Mouse (Mus musculus): Measurements from ENCODE around the gene Olfr99. TPM values are rescaled to one million over a fixed set of nuclear protein-coding genes. Genes with fewer than 3 reads are reported as not detected.

Olfr99 gene
- polyA plus RNA-seq (2016; fragmentation: Nextera tagmentation; extraction: Ambion mirVana): not detected in 2 replicates

DNA sequence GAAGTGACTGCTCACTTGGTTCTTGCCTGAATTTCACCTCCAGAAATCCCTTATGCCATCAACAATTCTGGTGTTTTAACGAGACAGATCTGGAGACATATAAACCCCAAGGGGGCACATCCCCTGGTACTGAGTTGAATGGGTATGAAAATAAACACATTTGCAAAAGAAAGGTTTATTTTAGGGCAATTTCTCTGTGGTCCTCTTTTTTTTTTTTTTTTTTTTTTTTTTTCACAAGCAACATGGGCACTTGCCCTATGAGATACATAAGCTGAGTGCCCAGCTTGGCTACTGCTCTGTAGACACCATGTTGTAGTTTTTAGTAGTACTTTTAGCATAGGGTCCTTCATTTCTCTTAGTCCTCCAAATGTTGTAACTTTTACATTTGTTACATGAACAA lies at the start of gene Olfr99:
TSS of gene Olfr99 (minus strand) at position 101 of the 400 bp plus-strand sequence.
- Histone ChIP-seq H3K9me3 (no peaks in the 10 kb centered on the region), H3K4me1 (no peaks in the 10 kb centered on the region), H3K27ac (replicated peaks) (no peak within 1 kb of the TSS), H3K4me2 (replicated peaks) (no peak within 1 kb of the TSS), H3K27me3 (no peaks in the 10 kb centered on the region), H3K9ac (replicated peaks) (no peak within 1 kb of the TSS), H3K4me3 (no peak within 1 kb of the TSS), H3K36me3 (no peaks in the 10 kb centered on the region)
- no peak for ATAC-seq (ENCODE audit: low FRiP score, low read depth)
- 74% methylated on average over 1 of the region's 1 CpGs for WGBS

- Histone ChIP-seq H3K27me3 (no peaks in the 10 kb centered on the region), H3K4me2 (replicated peaks) (no peak within 1 kb of the TSS), H3K9me3 (no peaks in the 10 kb centered on the region; the same call in 1 of the 2 replicates), H3K9ac (replicated peaks) (no peak within 1 kb of the TSS), H3K4me1 (no peaks in the 10 kb centered on the region), H3K36me3 (no peaks in the 10 kb centered on the region), H3K27ac (replicated peaks) (no peak within 1 kb of the TSS), H3K4me3 (no peak within 1 kb of the TSS)
- no peak for ATAC-seq (ENCODE audit: low FRiP score, low read depth)
Observed at GRCm38 (mm10) chr17:37316954-37317353, 33.7 kb upstream of the Olfr99 start, which contains the start of gene Olfr102. Gene Olfr102, minus strand, starts transcription at chr17:37317054.

GRCm38 (mm10) chr17:37310146-37310699 lies 27.0 kb upstream of the Olfr99 start:
- 61% methylated on average over 2 of the region's 2 CpGs for WGBS
- Histone ChIP-seq H3K9me3 (no peaks in the 10 kb centered on the region), H3K27me3 (no peaks in the 10 kb centered on the region), H3K36me3 (no peaks in the 10 kb centered on the region), H3K4me2 (replicated peaks) (no peak overlapping the region), H3K4me3 (no peak overlapping the region), H3K4me1 (no peaks in the 10 kb centered on the region), H3K9ac (replicated peaks) (no peak overlapping the region), H3K27ac (replicated peaks) (no peak overlapping the region)
- ATAC-seq (ENCODE audit: low FRiP score, low read depth): no peak

DNA sequence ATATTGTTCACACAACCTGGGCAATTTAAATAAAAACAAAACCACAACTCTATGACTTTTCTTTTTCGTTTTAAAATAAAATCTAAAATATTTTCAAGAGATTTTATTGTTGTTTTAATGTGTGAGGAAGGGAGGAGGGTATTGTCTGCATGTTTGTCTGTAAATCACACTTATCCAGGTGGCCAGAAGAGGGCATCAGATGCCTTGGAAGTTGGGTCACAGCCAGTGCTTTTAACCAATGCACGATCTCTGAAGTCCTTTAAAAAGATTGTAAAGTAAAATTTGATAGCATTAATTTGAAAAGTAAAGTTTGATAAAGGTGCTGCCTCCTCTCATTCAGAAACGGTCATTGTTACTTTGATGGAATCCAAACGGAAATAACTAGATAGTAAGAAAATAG lies 25.2 kb upstream of the Olfr99 start:
- Histone ChIP-seq H3K4me3 (no peak overlapping the region), H3K4me2 (replicated peaks) (no peak overlapping the region), H3K27ac (replicated peaks) (no peak overlapping the region), H3K9me3 (no peaks in the 10 kb centered on the region), H3K9ac (replicated peaks) (no peak overlapping the region), H3K4me1 (no peaks in the 10 kb centered on the region), H3K36me3 (no peaks in the 10 kb centered on the region), H3K27me3 (no peaks in the 10 kb centered on the region)
- WGBS: 41% methylated on average over 4 of the region's 4 CpGs
- ATAC-seq (ENCODE audit: low FRiP score, low read depth): no peak

GRCm38 (mm10) chr17:37304213-37304612 lies 21.0 kb upstream of the Olfr99 start, which contains the start of gene Olfr101:
Gene Olfr101, minus strand, starts transcription at chr17:37304313.
- Histone ChIP-seq H3K27ac (replicated peaks) (no peak within 1 kb of the TSS), H3K27me3 (no peaks in the 10 kb centered on the region), H3K9ac (replicated peaks) (no peak within 1 kb of the TSS), H3K4me3 (no peak within 1 kb of the TSS), H3K4me1 (no peaks in the 10 kb centered on the region), H3K4me2 (replicated peaks) (no peak within 1 kb of the TSS), H3K9me3 (no peaks in the 10 kb centered on the region), H3K36me3 (no peaks in the 10 kb centered on the region)
- 83% methylated on average over 4 of the region's 4 CpGs for WGBS
- ATAC-seq (ENCODE audit: low FRiP score, low read depth): no peak

GRCm38 (mm10) chr17:37280331-37280730 lies 2.9 kb downstream of the Olfr99 start:
- no peak for ATAC-seq (ENCODE audit: low FRiP score, low read depth)
- WGBS: 82% methylated on average over 1 of the region's 1 CpGs
- Histone ChIP-seq H3K9ac (replicated peaks) (no peak overlapping the region), H3K9me3 (no peaks in the 10 kb centered on the region), H3K4me2 (replicated peaks) (no peak overlapping the region), H3K36me3 (no peaks in the 10 kb centered on the region), H3K4me3 (no peak overlapping the region), H3K4me1 (no peaks in the 10 kb centered on the region), H3K27me3 (no peaks in the 10 kb centered on the region), H3K27ac (replicated peaks) (no peak overlapping the region)

- no peak for ATAC-seq (ENCODE audit: low FRiP score, low read depth)
- Histone ChIP-seq H3K27ac (replicated peaks) (no peak overlapping the region), H3K27me3 (no peaks in the 10 kb centered on the region), H3K4me3 (no peak overlapping the region), H3K4me2 (replicated peaks) (no peak overlapping the region), H3K9me3 (no peaks in the 10 kb centered on the region), H3K4me1 (no peaks in the 10 kb centered on the region), H3K9ac (replicated peaks) (no peak overlapping the region), H3K36me3 (no peaks in the 10 kb centered on the region)
Observed at GRCm38 (mm10) chr17:37276573-37276972, 6.7 kb downstream of the Olfr99 start.

DNA sequence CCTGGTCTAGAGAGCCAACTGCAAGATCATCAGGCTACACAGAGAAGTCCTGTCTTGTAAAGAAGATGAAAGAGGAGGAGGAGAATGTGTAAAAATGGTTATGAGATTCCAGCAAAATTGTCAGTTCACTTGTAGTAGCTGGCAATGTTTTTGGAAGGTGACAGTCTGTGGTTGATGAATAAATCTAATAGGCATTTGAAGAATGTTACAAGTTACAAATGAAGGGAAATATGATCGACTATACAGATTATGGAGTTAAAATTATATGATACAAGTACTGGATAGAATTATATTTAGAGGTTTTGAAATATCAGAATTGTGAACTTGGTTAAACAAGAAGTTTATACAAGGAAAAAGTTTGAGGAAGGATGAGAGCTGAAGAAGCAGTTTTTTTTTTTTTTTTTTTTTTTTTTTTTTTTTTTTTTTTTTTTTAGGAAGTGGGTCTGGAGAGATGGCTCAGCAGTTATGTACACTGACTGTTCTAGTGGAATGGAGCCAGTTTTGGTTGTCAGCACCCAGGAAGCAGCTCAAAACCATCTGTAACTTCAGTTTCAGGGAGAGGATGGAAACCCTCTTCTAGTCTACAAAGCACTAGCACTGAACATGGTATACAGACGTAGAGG lies 7.5 kb downstream of the Olfr99 start:
- ATAC-seq (ENCODE audit: low FRiP score, low read depth): no peak
- Histone ChIP-seq H3K9me3 (no peaks in the 10 kb centered on the region), H3K4me3 (no peak overlapping the region), H3K9ac (replicated peaks) (no peak overlapping the region), H3K4me1 (no peaks in the 10 kb centered on the region), H3K4me2 (replicated peaks) (no peak overlapping the region), H3K27ac (replicated peaks) (no peak overlapping the region), H3K27me3 (peaks cover 3% of the 10 kb centered on the region; the same call in 1 of the 2 replicates), H3K36me3 (no peaks in the 10 kb centered on the region)
- WGBS: 84% methylated on average over 2 of the region's 2 CpGs

DNA sequence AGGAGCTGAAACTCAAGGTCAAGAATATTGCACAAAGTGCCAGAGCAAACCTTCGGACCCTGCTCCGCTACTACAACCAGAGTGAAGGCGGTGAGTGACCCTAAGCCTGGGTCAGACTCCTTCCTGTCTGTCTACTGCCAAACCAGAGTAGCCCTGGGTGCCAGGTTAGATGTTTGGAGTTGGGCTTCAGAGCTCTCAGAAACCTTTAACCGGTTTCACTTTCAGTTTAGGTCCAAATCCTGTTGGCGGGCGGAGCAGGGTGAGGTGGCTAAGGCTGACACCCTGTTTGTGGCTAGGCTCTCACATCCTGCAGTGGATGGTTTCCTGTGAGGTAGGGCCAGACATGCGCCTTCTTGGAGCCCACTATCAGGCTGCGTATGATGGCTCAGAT lies 12.6 kb downstream of the Olfr99 start:
- H3K27ac ChIP-seq (replicated peaks): no peak overlapping the region
- peak; percentile 35; the same call in 1 of the 2 replicates for ATAC-seq (ENCODE audit: low FRiP score, low read depth)
- 66% methylated on average over 8 of the region's 8 CpGs for WGBS
- no peaks in the 10 kb centered on the region for H3K4me1 ChIP-seq
- no peak overlapping the region for H3K9ac ChIP-seq (replicated peaks)
- H3K4me3 ChIP-seq: peak overlapping the region; percentile 49
- peak overlapping the region; percentile 76 for H3K4me2 ChIP-seq (replicated peaks)
- no peaks in the 10 kb centered on the region for H3K36me3 ChIP-seq
- peaks cover 6% of the 10 kb centered on the region; the same call in 1 of the 2 replicates for H3K27me3 ChIP-seq
- H3K9me3 ChIP-seq: no peaks in the 10 kb centered on the region

- peak; percentile 96 for ATAC-seq (ENCODE audit: low FRiP score, low read depth)
- WGBS: 5% methylated on average over 26 of the region's 26 CpGs
Observed at GRCm38 (mm10) chr17:37270058-37270701, 13.1 kb downstream of the Olfr99 start, which contains the start of gene H2-M3. Gene H2-M3, plus strand, starts transcription at chr17:37270220.

GRCm38 (mm10) chr17:37263626-37264025 lies 19.6 kb downstream of the Olfr99 start, which contains the start of gene Olfr98:
Gene Olfr98, minus strand, starts transcription at chr17:37263749.
- H3K4me1 ChIP-seq: no peaks in the 10 kb centered on the region
- whole genome bisulfite sequencing: 80% methylated on average over 1 of the region's 1 CpGs
- ATAC-seq (ENCODE audit: low FRiP score, low read depth): no peak
- no peak within 1 kb of the TSS for H3K9ac ChIP-seq (replicated peaks)
- H3K9me3 ChIP-seq: no peaks in the 10 kb centered on the region
- H3K4me3 ChIP-seq: no peak within 1 kb of the TSS
- H3K4me2 ChIP-seq (replicated peaks): no peak within 1 kb of the TSS
- H3K27ac ChIP-seq (replicated peaks): no peak within 1 kb of the TSS
- H3K27me3 ChIP-seq: no peaks in the 10 kb centered on the region
- no peaks in the 10 kb centered on the region for H3K36me3 ChIP-seq

More at GRCm38 (mm10) chr17:37270058-37270701, 13.1 kb downstream of the Olfr99 start, which contains the start of gene H2-M3:
- no peaks in the 10 kb centered on the region for H3K36me3 ChIP-seq
- peak within 1 kb of the TSS; percentile 40; the same call in 1 of the 2 replicates for H3K9ac ChIP-seq (replicated peaks)
- H3K27me3 ChIP-seq: peaks cover 6% of the 10 kb centered on the region; the same call in 1 of the 2 replicates
- H3K4me1 ChIP-seq: no peaks in the 10 kb centered on the region
- H3K4me2 ChIP-seq (replicated peaks): peak within 1 kb of the TSS; percentile 76
- no peak within 1 kb of the TSS for H3K27ac ChIP-seq (replicated peaks)
- no peaks in the 10 kb centered on the region for H3K9me3 ChIP-seq
- H3K4me3 ChIP-seq: peak within 1 kb of the TSS; percentile 49

GRCm38 (mm10) chr17:37250544-37250943 lies 32.7 kb downstream of the Olfr99 start:
- WGBS: 4% methylated on average over 1 of the region's 1 CpGs
- Histone ChIP-seq H3K9me3 (no peaks in the 10 kb centered on the region), H3K27me3 (no peaks in the 10 kb centered on the region), H3K9ac (replicated peaks) (no peak overlapping the region), H3K4me2 (replicated peaks) (no peak overlapping the region), H3K27ac (replicated peaks) (no peak overlapping the region), H3K36me3 (no peaks in the 10 kb centered on the region), H3K4me3 (no peak overlapping the region), H3K4me1 (no peaks in the 10 kb centered on the region)
- no peak for ATAC-seq (ENCODE audit: low FRiP score, low read depth)
